Mouse (Mus musculus) layer of hippocampus, postnatal 36 days (tissue): ENCODE measurements around the gene Nfib. TPM values are rescaled to one million over a fixed set of nuclear protein-coding genes. Genes with fewer than 3 reads are reported as not detected.

ENCODE experiments used
- DNase-seq, 2 experiments: peaks; one replicate each; pipeline ENCODE4 v3.0.0; 2022
- total RNA-seq, 2 experiments: library from RNA; stranded (reverse); gene quantifications; 2 replicates each; pipeline ENCODE4 v1.2.3; 2021

Nfib gene
- total RNA-seq, 2 experiments from 2014 or later: 181 to 202 TPM

DNA sequence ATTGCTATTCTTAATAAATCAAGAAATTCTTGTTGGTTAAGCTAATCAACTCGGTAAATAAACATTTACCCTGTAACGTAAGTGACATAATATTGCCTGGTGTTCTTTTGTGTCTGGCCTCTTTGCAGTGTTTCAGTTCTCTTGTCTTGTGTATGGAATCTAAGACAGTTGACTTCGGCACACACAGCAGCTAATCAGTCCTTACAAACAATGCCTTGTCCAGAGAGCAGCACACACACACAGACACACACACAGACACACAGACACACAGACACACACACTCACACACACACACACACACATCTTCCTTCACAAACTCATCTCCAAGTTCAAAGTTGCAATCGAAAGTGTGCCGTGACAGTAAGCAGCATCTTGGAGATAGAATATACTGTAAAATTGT, 116.8 kb downstream of the Nfib start:
- no peak for DNase-seq

DNA sequence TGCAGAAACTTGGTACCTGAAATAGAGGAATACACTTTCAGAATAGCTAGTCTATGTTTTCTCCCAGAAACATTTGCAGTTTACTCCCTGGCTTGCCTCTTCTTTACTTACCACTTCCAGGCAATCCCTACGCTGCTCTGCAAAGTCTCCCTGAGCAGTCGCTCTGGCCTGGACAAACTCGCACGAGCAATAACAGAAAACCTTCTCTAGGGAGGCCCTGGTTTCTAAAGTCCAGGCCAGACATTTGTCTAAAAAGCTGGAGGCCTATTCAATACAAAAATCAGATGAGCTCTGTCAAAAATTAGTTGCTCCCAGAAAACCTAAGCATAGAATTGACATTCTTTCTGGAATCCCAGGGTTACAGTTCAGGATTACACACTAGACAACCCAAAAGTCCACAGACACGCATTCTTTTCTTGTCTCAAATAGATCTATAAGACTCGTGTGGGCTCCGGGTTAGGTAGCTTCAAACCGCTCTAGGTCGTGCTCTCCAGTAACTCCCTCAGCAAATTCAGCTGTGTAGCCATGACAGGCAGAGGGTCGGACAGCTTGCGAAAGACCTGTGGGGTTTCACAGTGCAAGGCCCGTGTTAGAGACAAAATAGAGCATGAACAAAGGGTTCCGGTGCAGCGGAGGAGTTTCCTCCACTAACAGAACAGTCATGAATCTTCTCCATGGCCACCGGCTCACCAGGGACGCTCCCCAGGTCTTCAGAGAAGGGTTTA, 118.2 kb downstream of the Nfib start:
- peak in 1 of 2 experiments; percentile 52 for DNase-seq

DNA sequence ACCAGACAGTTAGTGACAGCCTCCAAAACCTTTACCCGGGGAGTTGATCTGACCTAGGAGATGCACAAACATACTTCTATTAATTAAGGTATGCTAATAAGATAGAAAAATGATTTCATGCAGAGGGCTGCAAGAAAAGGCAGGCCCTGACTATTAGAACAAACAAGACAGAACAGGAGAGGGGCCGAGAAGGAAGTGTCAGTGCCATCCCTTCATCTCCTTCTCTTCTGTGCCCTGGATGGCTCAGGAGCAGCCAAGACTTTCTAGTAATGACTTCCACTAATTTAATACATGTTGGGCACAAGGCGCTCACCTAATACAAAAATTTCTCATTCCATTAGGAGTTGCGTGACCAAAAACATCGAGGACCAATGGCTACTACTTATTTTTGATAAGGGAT, 118.9 kb downstream of the Nfib start:
- no peak for DNase-seq

DNA sequence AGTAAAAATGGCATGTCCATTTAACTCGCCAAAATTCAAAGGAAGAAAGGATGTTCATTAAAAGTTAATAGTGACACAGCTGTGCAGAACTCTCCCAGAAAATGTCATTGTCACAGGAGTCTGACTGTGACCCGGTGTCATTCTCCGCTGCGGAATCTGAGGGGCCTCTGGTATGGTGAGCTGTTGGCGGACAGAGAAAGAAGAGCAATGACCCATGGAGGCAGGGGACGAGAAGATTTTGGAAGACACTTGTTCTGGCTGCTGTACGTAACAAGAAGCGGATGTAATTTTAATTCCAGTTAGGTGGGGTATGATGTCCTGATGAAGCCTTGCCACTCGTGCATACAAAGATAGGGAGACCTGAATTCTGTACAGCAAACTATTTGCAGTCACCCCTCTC, 120.0 kb downstream of the Nfib start:
- no peak for DNase-seq

DNA sequence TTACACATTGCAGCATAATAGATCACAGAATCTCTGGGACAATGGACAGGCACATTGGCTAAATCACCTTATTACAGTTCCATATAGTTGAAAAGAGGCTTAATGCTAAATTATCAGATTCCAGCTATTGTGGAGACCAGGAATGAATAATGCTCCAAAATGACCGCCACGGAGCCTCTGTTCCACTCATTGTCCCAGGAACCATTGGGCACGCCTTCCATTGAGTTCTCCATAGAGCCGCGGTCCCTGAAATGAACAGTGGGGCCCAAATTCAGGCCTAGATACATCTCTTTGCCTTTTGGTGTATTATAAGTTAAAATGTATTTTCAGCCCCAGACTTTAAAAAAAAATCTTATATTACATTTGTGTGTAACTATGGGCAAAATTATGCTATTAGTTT, 120.5 kb downstream of the Nfib start:
- no peak for DNase-seq

DNA sequence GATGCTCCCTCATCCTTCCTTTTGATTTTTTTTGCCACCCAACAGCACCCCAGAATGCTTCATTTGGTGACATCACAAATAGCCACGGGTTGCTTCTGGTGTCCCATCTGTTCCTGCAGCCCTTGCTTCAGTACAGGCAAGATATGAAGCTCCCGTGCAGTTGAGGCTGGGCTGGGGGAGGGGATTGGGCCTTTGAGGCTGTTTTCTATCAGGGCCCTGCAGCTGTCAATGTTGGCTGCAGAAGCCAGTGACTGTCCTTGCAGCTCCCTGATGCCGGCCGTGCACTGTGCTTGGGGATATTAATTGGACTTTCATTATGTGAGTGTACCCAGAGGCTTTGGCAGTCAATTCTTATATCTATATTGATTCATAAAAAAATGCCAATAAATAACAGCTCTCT, 121.0 kb downstream of the Nfib start:
- DNase-seq: peak in 1 of 2 experiments; percentile 43

DNA sequence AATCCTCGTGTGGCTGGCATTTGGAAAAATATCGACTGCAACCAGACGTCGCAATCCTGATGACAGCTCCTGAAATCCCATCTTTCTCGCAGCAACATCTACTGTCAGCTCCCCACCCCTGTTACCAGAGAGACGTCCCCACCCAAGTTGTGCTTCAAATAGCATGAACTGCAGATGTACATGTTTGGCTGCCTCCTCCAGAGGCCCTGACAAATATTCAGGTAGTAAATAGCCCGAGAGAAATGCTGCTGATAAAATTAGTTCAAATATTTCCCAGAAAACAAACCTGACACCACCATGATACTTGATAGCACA, 132.3 kb downstream of the Nfib start:
- no peak for DNase-seq

DNA sequence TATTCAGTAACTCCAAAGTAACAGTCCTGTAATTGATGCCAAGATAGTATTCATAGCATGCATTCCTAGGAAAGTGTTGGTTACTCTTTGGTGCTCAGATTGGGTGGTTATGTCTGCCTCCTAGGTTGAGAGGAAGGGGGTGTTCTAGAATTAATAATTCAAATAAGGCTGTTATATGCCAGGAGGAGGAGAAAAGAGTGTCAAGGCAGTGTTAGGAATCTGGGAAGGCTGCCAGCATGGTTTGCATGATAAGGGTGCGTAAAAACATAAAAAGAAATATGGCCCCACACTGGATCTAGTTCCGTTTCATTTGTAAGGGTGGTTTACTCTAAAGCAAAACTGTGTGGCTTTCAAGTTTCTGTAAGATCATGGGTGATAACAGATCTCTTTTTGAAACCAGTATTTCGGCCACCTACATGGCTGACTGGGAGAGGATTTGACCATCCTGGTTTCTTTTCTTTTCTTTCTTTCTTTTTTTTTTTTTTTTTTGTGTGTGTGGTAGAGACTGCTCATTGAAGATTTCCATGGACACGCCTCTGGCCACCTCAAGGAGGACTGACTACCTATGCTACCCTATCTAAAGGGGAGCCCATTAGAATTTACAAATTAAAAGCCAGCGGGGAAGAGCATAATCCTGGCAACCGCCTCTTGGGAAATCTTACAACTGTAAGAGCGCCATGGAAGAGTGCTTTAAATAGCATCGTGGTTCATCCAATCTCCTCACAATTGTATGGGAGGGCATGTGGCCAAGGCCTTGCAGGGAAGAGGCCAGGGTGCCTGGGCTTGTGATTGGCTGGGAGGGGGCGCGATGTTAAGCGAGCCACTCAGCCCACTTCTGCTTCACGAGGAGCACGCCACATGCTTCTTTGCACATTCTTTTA, 132.9 kb downstream of the Nfib start:
- no peak for DNase-seq

DNA sequence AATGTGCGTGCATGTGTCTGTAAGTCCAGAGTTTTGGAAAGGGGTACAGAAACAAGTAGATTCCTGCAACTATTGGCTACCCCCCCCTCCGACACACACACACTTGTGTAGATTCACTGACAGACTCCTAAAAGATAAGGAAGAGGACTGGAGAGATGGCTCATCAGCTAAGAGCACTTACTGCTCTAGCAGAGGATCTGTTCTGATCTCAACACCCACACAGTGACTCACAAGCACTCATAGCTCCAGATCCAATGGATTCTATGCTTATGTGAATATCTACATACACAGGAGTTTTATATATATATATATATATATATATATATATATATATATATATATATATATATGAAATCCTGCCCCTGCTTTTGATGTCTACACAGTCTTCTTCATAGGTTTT, 146.7 kb downstream of the Nfib start:
- DNase-seq: no peak

DNA sequence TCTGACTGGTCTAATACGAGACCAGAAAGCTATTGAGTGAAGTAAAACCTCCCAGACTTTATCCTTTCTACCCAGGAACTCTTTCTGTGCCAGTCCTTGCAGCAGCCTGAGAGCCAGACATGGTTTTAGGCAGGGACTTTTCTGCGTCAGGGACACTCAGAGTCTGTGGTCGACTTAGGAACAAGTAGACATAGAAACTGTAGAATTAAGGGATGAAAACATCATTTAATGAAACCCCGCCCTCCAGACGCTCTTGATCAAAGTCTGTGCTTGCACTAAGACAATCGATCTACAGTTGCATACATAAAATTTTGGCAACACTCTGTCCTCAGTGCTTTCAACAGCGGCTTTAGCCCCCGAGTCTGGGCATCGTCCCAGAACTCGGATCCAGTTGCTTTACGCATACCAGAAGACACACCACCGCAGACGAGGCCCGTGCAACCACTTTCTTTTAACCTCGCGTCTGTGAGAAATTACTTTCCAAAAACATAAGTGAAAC, 149.8 kb downstream of the Nfib start:
- no peak for DNase-seq

DNA sequence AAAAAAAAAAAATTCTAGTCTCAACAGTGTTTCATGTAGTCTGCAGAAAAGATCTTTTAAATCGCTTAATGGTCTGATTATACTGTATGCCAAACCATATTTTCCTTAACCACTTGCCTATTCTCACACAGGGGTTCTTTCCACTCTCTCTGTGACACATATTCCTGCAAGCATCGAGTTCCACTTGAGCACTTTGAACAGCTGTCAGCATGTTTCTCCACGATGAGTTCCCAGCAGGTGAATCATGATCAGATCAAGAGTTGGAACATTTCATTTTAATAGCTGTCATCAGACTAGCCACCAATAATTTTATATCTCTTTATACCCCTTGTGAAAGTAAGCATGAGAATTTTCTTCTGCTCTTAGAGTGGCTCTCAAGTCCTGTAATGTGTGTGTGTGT, 151.9 kb downstream of the Nfib start:
- DNase-seq: no peak

DNA sequence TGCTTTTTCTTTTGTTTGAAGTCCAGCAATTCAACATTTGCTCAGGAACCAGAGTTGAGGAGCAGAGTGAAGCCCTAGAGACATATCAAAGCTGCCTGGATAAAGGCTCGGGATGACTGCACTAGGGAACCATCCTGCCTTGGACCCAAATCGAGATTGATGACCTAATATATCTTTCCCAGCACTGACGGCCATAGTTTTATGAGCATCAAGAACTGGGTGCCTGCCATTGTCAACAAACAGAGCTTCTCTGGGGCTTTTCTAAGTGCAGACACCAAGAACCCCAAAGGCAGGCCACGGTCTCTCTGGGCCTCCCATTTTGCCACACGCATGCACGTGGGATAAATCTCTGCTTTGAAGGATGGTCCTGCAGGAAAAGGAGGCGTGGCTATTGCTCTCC, 153.3 kb downstream of the Nfib start:
- no peak for DNase-seq

DNA sequence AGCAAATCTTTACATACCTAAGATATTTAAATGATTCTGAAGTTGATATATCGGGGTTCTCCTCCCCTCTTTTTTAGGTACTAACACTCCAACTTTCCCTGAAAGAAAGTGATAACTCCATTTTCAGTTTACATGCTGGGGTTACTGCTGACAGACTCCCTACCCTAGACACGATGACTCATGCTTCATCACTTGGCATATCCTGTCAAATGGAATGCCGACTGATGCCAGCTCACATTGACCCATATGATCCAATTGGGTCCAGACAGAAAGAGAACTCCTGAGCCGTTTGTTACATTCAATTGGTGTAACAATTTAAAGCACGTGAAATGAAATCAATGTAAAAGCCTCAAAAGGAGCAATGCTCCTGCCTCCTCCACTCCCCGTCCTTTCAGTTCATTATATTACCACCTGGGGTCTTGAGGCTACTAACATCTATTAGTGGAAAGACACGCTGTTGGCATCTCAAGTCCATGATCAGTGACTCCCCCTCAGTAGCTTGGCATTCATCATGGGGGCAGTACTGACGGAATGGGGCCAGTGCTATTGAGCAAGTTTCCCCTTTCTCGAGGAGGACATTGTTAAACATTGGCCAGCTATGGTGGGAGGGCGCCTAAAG, 155.7 kb downstream of the Nfib start:
- no peak for DNase-seq

DNA sequence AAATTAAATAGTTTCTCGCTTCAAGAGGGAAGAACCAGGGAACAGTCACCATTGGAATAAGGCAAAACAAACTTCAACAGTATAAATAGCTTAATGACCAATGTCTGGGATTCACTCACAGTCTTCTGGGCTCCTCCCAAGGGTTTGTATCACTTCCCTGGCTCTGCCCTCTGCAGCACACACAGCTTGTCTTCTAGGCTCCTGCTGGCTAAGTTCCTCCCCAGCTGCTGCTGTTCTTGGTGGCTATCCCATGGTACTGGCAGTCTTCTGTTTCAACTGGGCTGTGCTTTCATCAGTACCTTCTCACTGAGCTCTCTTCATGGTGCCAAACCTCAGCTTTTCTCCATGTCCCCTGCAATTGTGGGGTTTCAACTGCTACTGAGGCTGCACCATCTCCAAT, 157.3 kb downstream of the Nfib start:
- no peak for DNase-seq

DNA sequence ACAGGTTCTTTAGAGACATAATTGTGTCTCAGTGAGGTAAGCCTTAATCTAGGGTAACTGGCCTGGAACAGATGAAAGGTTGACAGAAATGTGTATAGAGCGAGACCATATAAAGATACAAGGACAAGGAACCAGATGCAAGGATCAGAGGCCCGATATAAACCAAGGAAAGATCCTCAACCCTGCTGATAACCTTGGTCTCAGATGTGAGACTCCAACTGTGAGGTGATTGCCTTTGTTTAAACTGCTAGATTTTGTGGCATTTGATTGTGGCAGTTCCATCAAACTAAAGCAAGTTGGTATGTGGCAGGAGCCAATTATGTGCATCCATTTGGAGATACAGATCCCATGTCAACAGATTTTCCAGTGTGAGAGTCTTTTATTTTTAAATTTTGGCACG, 161.6 kb downstream of the Nfib start:
- no peak for DNase-seq

DNA sequence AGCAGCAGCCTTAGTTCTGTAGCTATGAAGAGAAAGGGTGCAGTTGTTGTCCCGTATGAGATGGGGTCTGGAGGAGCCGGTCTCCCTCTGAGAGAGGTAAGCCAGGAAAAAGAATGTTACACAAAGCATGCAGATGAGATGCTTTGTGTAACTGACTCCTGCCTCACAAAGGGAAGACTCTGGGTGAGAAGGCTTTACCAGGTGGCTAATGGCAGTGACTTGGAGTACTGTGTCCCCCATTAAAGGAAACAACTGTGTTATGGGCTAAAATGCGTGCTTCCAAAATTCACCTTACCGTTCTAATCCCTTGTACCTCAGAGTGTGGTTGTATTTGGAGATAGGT, 162.2 kb downstream of the Nfib start:
- no peak for DNase-seq

DNA sequence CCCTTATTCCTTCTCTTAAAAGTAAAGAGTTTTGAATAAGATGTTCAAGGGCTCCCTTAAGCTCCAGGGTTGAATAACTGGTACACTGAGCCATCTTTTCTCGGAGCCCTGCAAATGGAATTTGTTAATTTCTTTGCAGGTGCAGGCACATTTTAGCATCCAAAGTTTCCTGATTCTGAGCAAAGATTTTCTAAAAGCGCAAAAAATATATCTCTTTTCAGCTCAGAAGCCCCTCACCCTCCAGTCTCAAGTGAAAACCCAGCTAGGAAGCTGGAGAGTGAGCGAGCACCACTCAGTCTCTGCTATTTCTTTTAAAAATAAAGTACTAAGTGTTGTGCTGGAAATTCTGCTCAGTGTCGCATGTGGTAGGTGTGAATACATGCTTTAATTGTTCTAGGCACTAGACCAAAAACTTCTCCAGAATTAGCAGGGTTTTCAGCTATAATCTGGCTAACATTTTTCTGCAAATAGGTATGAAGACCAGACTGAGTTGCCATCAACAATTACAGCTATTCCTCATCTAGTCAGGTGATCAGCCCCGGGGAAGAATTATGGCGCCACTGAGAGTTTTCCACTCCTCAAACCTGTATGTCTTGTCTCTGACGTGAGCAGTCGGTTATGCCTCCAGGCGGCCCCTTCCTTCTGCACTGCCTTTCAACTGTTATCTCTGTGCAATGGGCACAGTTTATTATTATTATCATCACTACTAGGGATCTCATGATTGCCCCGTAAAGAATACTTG, 162.7 kb downstream of the Nfib start:
- DNase-seq: no peak

DNA sequence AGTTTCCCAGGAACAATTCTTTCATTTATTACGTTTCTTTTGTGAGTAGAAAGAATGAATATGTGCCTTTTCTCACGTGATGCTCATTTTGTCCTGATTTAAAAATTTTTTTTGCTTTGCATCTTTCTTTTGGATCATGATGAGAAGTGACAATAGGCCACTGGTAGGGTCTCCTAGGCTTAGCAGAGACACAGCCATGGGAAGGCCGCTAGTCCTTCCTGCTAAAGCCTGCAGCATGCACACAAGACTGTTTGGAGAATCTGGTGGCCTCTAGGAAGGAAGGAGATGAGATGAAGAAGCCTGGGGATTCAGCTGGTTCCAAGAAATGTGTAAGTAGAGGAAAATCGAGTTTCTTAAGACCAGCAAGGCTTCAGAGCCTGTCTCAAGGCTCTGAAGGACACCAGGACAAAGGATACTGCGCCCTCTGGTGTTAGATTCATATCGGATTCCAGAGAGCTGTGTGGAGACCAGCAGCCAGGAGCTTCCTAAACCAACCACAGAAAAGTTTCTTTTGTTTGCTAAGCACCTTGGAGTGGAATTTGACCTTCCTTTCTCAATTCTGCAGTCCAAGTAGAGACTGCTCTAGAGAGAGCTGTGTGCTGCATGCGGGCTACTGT, 163.5 kb downstream of the Nfib start:
- DNase-seq: peak; percentile 57 to 63

DNA sequence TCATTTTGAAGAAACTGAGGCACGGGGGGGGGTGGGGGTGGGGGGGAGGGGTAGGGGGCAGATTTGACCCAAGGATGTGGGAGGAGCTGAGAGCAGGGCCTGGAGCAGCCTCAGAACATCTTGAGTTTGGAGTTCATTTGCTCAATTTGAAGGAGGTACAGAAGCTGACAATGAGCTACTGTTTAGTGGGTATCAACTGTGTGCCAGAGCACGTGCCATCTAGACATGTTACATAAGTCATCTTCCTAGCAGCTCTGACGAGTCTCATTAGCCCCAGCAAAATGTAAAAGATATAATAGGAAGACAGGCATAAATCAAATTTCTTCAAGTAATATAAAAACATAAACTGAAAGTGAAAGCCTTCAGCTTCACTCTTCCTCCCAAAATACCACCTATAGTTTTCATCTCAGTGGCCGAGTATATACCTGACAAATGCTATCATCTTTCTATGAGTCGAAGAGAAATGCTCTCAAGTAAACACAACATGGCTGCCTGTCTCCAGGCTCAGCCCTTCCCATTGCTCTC, 165.0 kb downstream of the Nfib start:
- DNase-seq: no peak

DNA sequence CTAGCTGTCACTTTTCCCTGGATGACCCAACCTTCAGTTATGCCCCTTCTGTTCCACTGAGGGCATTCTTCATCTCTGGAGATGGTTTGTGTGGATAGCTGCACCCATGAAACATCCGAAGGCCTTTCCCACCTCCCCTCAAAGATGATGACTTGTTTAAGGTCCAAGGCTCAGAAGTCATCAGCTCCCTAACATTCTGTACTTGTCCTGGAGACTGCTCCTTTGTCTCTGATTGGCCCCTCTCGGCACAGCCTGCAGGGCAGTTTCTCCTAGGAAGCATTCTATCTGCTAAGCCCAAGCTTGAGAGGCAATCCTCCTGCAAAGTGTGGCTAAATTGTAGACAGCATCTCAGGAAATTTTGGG, 165.5 kb downstream of the Nfib start:
- DNase-seq: no peak

DNA sequence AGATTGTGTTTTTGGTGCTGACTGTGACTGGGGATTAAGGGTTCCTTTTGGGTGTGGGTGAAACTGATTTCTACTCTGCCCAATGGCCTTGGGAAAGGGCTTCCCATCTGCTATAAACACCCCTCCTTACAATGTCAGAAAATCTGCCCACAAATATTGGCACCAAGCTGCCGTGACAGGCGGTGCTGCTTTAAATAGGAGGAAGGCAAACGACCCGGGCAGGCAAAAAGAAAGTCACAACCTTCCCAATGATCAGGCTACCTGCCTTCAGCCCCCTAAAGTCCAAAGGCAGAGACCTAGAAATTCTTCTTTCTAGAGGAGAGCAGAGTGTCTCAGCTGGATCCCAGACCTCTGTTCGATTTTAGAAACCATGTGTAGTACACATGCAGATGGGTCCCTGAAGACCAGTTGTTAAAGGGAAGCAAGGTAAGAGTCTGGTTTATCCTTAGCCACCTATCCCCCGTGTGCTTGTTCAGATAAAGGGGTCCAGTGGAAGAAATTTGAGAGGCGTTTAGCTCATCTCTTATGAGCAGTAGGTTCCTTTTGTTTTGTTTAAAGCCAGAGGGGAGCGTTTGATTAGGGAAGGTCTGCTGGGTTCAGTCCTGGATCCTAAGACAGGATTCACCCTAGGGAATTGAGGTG, 166.0 kb downstream of the Nfib start:
- no peak for DNase-seq

DNA sequence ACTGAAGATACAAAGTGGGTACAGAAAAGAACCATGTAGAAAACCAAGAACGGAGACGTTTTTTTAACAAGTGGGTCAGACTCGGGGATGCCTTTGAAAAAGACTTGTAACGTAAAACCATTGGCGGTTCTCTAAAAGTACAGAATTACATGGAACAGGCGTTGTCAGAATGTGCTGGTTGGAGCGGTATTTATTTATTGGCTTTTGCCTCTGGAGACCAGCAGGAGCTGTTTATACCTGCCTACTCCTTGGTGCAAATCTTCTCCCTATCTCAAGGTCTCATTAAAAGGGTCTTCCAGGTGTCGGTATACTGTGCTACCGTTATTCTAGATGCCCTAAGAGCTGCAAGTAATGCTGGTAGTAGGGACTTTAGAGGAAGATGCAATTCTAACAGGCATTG, 166.7 kb downstream of the Nfib start:
- no peak for DNase-seq
